Mouse (Mus musculus) heart, embryonic 11.5 days (tissue): ENCODE data around the gene Sf1. TPM values are rescaled to one million over a fixed set of nuclear protein-coding genes. Genes with fewer than 3 reads are reported as not detected.

ENCODE experiments used
- ATAC-seq: fragments of 200-750 bp; cut with Nextera tagmentation; replicated peaks from 2 replicates; pipeline ENCODE4 v1.8.0; 2017; ENCODE audit warnings: moderate library complexity; ENCODE audit not compliant: insufficient number of reproducible peaks, low FRiP score, low TSS enrichment
- H3K27ac ChIP-seq: fragments of 300-500 bp; sonication (generic); 2 replicates; pipeline ENCODE4 v1.5.1; 2014; ENCODE audit warnings: mild to moderate bottlenecking, low read depth, low read length
- H3K27me3 ChIP-seq: fragments of 300-500 bp; sonication (generic); 2 replicates; pipeline ENCODE4 v1.6.1; 2014; ENCODE audit warnings: mild to moderate bottlenecking, low read length, mixed read lengths; ENCODE audit not compliant: control insufficient read depth, insufficient read depth
- H3K36me3 ChIP-seq: fragments of 300-500 bp; sonication (generic); 2 replicates; pipeline ENCODE4 v1.6.1; 2014; ENCODE audit warnings: mild to moderate bottlenecking, low read length, moderate library complexity, mixed read lengths; ENCODE audit not compliant: control insufficient read depth, insufficient read depth
- H3K4me1 ChIP-seq: fragments of 300-500 bp; sonication (generic); 2 replicates; pipeline ENCODE4 v1.6.1; 2014; ENCODE audit warnings: low read length; ENCODE audit not compliant: control insufficient read depth, insufficient read depth
- H3K4me2 ChIP-seq: fragments of 300-500 bp; sonication (generic); 2 replicates; pipeline ENCODE4 v1.6.1; 2014; ENCODE audit warnings: mild to moderate bottlenecking, moderate library complexity
- H3K4me3 ChIP-seq: fragments of 300-500 bp; sonication (generic); 2 replicates; pipeline ENCODE4 v1.5.1; 2014; ENCODE audit warnings: low read depth, low read length
- H3K9ac ChIP-seq: fragments of 300-500 bp; sonication (generic); 2 replicates; pipeline ENCODE4 v1.6.1; 2014; ENCODE audit warnings: mild to moderate bottlenecking, low read depth, low read length, moderate library complexity
- H3K9me3 ChIP-seq: fragments of 300-500 bp; sonication (generic); replicated peaks from 2 replicates; pipeline ENCODE4 v1.6.1; 2016; ENCODE audit warnings: low read length; ENCODE audit not compliant: control insufficient read depth
- WGBS: fragments of 180-500 bp; shearing (Covaris S2); extraction: QIAGEN DNeasy Blood & Tissue Kit; methylation state at CpG from one replicate; pipeline ENCODE4 v1.1.7; 2014; ENCODE audit not compliant: insufficient replicate concordance; 5-methylcytosine and 5-hydroxymethylcytosine counted together
- polyA plus RNA-seq: library from polyadenylated mRNA; unstranded; fragments of >200 nt; fragmentation: Nextera tagmentation; extraction: Ambion mirVana; gene quantifications from 2 replicates; pipeline ENCODE4 v1.2.1, GENCODE M21; 2014

Sf1 gene
- polyA plus RNA-seq, 1 experiment from 2014 or later = 106 TPM

DNA sequence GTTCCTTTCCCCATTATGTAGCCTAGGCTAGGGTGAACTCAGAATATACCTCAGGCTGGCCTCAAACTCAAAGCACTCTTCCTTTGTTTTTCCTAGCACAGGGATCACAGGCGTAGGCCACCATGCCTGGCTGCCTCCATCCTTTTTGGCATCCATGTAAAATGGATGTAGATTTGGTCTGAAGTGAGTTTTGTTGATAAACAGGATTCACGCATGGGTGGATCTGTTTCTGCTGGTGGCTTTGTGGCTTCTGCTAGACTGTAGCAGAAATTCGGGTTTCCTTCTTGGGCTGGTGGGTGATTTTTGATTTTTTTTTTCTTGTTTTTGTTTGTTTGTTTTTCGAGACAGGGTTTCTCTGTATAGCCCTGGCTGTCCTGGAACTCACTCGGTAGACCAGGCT is 46.4 kb downstream of the Sf1 start:
- Histone ChIP-seq H3K9ac (no peak overlapping the region), H3K4me2 (no peak overlapping the region), H3K27me3 (peaks cover 6% of the 10 kb centered on the region; the same call in 1 of the 2 replicates), H3K36me3 (no peaks in the 10 kb centered on the region), H3K9me3 (no peaks in the 10 kb centered on the region), H3K4me1 (no peaks in the 10 kb centered on the region), H3K27ac (no peak overlapping the region), H3K4me3 (no peak overlapping the region)
- WGBS = 81% methylated on average over 5 of the region's 5 CpGs
- no peak for ATAC-seq

DNA sequence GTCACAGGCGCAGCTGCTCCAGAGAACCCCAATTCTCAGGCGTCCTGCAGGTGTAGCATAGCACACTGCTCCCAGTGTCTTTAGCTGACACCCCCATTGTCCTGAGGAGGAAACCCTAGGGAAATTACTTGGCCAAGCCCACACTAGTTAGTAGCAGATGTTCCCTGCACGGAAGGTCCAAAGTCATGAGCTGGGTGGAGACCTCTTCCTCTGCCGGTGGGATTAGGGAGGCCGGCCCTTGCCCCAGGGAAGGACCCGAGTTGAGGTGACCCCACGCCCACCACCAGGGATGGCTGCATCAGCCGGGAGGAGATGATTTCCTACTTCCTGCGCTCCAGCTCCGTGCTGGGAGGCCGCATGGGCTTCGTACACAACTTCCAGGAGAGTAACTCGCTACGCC is 49.3 kb downstream of the Sf1 start:
- no peak for ATAC-seq

DNA sequence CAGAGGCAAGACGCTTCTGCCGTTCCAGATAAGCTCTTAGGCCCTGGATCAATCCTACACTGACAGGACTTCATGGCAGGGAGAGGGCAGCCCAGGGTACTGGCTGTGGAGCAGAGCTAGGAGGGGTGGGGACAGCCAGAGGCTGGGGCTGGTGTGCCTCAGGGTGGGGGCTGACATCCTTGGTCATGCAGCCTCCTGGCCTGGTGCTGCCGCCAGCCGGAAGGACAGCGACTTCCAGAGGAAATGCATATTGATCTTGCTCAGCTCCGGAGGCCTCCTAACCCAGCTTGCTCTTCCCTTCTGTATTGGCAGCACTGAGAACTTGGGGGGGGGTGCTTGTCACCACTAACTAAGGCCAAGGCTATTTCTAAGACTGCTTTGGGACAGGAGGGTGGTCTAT is 52.0 kb downstream of the Sf1 start:
- ATAC-seq = no peak
- H3K27ac ChIP-seq = no peak overlapping the region
- H3K9ac ChIP-seq = no peak overlapping the region
- no peak overlapping the region for H3K4me3 ChIP-seq
- H3K4me1 ChIP-seq = peaks cover 22% of the 10 kb centered on the region
- H3K4me2 ChIP-seq = no peak overlapping the region
- H3K27me3 ChIP-seq = peaks cover 43% of the 10 kb centered on the region
- no peaks in the 10 kb centered on the region for H3K9me3 ChIP-seq
- no peaks in the 10 kb centered on the region for H3K36me3 ChIP-seq
- 14% methylated on average over 6 of the region's 6 CpGs for WGBS

More for the DNA sequence above, 49.3 kb downstream of the Sf1 start:
- peaks cover 17% of the 10 kb centered on the region for H3K27me3 ChIP-seq
- no peak overlapping the region for H3K4me3 ChIP-seq
- no peaks in the 10 kb centered on the region for H3K36me3 ChIP-seq
- no peak overlapping the region for H3K27ac ChIP-seq
- H3K9me3 ChIP-seq = no peaks in the 10 kb centered on the region
- peaks cover 14% of the 10 kb centered on the region for H3K4me1 ChIP-seq
- H3K4me2 ChIP-seq = no peak overlapping the region
- WGBS = 45% methylated on average over 14 of the region's 14 CpGs
- H3K9ac ChIP-seq = no peak overlapping the region

DNA sequence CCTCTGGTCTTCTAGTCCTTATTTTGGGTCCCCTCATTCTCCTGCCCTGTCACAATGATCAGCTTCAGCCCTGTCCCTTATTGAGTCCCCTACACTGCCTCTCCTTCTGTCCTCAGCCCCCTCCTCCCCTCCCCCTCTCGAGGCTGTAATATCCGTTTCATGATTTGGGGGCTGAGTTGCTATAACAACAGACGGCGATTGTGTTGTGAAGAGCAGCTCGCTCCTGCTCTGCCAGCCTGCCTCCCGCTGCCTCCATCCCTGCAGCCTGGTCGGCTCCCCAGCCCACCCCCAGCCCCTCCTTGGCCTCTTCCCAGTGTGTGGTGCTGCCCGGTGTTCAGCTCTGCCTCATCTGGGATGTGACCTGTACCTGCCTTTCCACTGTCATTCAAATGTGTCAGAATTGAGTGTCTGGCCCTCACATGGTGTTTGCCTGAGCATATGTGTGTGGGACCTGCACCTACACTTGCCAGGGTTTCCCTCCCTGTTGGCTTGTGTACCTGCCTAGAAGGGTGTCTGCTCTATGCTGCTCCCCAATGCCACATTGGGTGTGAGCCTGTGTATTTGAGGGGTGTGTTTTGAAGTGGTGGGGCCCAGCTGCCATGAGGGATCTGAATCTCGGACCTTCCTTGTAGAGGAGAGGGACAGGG is 52.8 kb downstream of the Sf1 start:
- H3K4me3 ChIP-seq = no peak overlapping the region
- ATAC-seq = no peak
- H3K4me1 ChIP-seq = peaks cover 22% of the 10 kb centered on the region
- peaks cover 51% of the 10 kb centered on the region for H3K27me3 ChIP-seq
- H3K27ac ChIP-seq = no peak overlapping the region
- no peaks in the 10 kb centered on the region for H3K9me3 ChIP-seq
- no peak overlapping the region for H3K4me2 ChIP-seq
- WGBS = 12% methylated on average over 9 of the region's 9 CpGs
- H3K36me3 ChIP-seq = no peaks in the 10 kb centered on the region
- no peak overlapping the region for H3K9ac ChIP-seq

DNA sequence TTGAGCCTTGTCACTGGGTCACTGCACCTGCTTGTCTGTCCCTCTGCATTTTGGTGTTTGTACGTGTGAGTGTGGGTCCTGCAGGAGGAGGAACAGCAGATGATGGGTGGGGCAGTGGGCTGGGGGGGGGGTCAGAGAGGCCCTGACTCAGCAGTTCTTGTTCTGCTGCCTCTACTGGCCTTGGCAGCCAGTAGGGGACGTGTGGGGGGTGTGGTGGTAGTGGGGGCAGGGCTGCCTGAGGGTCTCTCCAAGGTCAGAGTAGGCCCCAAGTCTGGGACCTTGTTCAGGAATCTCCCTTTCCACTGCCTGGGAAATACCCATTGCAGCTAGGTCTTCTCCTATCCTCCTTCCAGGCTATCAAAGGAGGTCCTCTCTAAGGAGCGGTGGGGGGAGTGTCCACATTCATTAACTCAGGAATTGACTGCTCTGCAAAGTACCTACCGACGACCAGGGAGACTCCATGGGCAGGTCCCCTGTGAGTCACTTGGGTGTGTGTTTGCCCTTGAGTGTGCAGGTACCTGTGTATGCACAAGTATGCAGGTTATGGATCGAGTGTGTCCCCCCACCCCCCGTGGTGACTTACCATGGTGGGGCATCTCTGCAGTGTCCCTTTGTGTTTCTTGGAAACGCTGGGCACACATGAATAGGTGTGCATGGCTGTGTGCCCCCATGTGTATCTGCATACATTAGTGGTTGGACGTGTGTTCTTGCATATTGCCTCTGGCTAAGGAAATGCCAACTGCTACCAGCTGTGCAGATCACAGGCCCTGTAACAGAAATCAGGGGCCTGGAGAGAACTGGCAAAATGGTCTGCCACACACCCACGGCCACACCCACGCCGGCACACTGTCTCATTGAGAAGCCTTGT is 53.6 kb downstream of the Sf1 start:
- ATAC-seq = no peak
- Histone ChIP-seq H3K36me3 (no peaks in the 10 kb centered on the region), H3K27me3 (peaks cover 57% of the 10 kb centered on the region), H3K9ac (no peak overlapping the region), H3K4me3 (no peak overlapping the region), H3K4me2 (no peak overlapping the region), H3K9me3 (no peaks in the 10 kb centered on the region), H3K27ac (no peak overlapping the region), H3K4me1 (peaks cover 22% of the 10 kb centered on the region)
- WGBS = 65% methylated on average over 12 of the region's 12 CpGs

DNA sequence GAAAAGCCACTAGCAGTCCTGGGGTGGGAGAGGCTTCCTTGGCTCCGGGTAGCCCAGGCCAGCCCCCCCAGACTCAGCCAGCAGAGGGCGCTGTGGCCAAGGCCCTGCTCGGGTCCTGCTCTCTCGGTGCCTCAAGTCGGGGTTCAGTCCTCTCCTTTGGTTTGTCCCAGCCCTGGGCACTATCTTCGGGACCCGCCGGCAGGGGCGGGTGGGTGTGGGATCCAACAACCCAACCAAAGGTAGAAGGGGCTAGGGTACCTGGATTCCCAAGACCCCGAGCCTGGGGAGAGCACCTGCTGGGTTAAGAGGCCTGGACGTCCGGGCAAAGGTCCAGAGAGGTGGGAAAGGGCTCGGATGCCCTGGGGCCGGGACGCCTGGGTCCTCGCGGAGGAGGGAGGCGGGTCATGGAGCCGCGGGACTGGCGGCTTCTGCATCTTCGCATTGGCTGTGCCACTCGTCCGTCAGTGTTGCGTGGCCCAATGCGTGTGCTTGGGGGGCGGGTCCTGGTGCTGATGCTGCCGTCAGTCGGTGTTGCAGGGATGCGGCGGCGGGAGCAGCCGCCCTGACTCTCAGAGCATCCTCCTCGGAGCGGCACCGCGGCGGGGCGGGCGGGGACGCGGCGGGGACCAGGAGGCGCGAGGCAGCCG is 54.9 kb downstream of the Sf1 start, which contains the start of gene Nrxn2:
Gene Nrxn2, plus strand, starts transcription at position 499 of the 647 bp plus-strand sequence.
- ATAC-seq = peak; percentile 47; the same call in 1 of the 2 replicates
- H3K4me2 ChIP-seq = peak within 1 kb of the TSS; percentile 91
- H3K9ac ChIP-seq = peak within 1 kb of the TSS; percentile 46; the same call in 1 of the 2 replicates
- H3K4me1 ChIP-seq = peaks cover 22% of the 10 kb centered on the region
- H3K4me3 ChIP-seq = peak within 1 kb of the TSS; percentile 49
- H3K9me3 ChIP-seq = no peaks in the 10 kb centered on the region
- H3K27ac ChIP-seq = no peak within 1 kb of the TSS
- peaks cover 64% of the 10 kb centered on the region for H3K27me3 ChIP-seq
- no peaks in the 10 kb centered on the region for H3K36me3 ChIP-seq
- under 1% methylated on average over 41 of the region's 46 CpGs for WGBS

DNA sequence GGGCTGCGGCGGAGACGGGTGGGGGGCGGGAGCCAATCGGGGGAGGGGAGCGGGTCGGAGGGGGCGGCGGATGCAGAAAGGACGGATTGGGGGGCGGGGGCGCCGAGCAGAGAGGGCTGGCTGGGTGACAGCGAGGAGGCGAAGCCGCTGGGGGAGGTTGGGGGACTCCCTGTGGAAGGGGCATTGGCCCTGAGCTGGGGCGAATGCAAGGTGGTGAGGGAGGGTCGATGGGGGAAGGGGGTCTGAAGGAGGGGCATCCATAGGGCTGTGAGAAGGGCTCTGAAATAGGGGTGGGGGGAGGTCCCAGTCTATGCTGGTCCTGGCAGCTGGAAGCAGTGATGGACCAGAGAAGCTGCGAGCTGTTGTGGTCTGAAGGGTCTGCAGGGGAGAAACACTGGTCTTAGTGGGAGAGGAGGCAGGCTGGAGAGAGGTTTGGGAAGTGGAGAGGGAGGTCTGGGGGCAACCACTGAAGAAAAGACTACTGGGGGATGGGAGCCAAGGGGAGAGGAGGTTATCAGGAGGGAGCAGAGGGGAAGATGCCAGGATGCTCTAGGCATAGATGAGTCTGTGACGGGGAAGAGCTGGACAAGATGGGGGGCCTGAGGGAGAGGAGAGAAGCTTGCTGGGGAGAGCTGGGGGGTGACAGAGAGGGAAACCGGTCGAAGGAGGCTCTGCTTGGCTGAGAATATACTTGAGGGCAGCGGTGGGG is 55.6 kb downstream of the Sf1 start:
- no peaks in the 10 kb centered on the region for H3K9me3 ChIP-seq
- no peak overlapping the region for H3K9ac ChIP-seq
- H3K27ac ChIP-seq = no peak overlapping the region
- ATAC-seq = no peak
- H3K4me1 ChIP-seq = peaks cover 22% of the 10 kb centered on the region
- 12% methylated on average over 21 of the region's 23 CpGs for WGBS
- no peaks in the 10 kb centered on the region for H3K36me3 ChIP-seq
- H3K27me3 ChIP-seq = peaks cover 69% of the 10 kb centered on the region
- H3K4me2 ChIP-seq = peak overlapping the region; percentile 91
- H3K4me3 ChIP-seq = peak overlapping the region; percentile 49

DNA sequence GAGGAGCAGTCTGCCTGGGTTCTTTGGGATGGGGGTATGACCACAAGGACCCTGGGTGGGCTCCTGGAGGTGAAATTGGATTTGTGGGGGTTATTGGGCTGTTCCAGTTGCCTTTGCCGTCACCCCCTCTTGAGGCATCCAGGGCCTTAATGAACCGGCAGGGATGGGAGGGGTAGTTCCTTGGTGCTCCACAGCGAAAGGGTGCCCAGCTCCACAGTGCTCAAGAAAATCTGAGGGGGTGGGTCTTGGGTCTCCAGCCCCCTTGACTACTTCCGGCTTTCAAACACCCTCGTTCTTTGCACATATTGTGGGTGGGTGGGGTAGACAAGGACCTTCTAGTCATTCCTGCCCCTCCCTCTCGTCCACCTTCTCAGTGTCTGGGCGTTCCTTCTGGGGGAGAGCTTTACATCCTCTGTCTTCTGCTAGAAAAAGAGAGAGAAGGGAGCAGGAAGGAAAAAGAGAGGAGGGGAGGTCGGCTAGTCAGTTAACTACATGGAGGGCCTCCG is 56.4 kb downstream of the Sf1 start:
- H3K4me3 ChIP-seq = no peak overlapping the region
- H3K9ac ChIP-seq = no peak overlapping the region
- no peak overlapping the region for H3K27ac ChIP-seq
- no peaks in the 10 kb centered on the region for H3K9me3 ChIP-seq
- no peak overlapping the region for H3K4me2 ChIP-seq
- peaks cover 73% of the 10 kb centered on the region for H3K27me3 ChIP-seq
- WGBS = 59% methylated on average over 9 of the region's 9 CpGs
- H3K36me3 ChIP-seq = no peaks in the 10 kb centered on the region
- peaks cover 22% of the 10 kb centered on the region for H3K4me1 ChIP-seq
- ATAC-seq = no peak
